Mouse (Mus musculus): ENCODE data around the gene 1700113H08Rik.

DNA sequence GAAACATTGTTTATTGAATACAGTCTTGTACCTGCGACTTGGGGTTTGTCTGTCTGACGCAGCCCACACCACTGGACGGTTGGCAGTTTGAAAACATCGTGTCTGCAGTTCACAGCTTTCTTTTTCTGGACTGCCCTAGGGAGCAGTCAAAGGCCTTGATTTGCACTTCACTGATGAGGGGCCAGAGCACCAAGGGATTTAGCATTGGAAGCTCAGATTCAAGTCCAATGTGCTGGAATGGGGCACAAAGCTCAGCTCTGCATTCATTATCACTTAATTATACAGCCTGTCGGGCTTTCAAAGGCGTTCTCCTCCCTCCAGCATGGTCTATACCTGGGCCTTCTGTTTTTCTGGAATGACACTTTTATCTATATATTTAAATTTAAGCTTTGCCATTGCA, 11.4 kb upstream of the 1700113H08Rik start:
- TF ChIP-seq POLR2A (IDR thresholded peaks at IDR 0.05; ENCODE audit: low read depth, low read length), result no peak
- no peak for TF ChIP-seq CTCF (IDR thresholded peaks at IDR 0.05; ENCODE audit: extremely low read depth, insufficient read length, insufficient replicate concordance, low read depth, low read length)

Data from small intestine, adult 2 months (tissue).